In the genomic region with DNA sequence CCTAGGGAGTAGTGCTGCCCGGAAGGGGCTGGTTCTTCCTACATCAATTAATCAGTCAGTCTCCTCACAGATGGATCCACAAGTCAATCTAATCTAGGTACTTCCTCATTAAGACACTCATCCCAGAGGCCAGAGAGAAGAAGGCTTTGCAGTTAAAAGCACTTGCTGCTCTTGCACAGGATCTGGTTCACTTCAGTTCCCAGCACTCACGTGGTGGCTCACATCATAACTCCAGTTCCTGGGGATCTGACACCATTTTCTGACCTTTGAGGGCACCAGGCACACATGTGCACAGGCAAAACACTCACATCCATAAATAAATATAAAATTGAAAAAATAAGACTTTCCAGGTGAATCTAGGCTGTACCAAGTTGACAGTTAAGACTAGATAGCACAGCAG, we compare ENCODE assay signal across 17 mouse cellular contexts. TPM values are rescaled to one million over a fixed set of nuclear protein-coding genes. Genes with fewer than 3 reads are reported as not detected.
"Had no signal": no experiment of that assay in that cellular context is flagged by ENCODE, and none has a peak within 500 bp of the region (broad histone marks: within the 10 kb centered on the region; RNA-seq: fewer than 3 reads in every experiment).

No protein-coding gene starts in this region.

- H3K27ac ChIP-seq: neural tube, embryonic 13.5 days; neural tube, embryonic 15.5 days; stomach, embryonic 15.5 days; stomach, postnatal 0 days had no signal

- H3K4me3 ChIP-seq: neural tube, embryonic 13.5 days; neural tube, embryonic 15.5 days; stomach, embryonic 15.5 days had no signal

- H3K4me2 ChIP-seq: neural tube, embryonic 13.5 days; neural tube, embryonic 15.5 days; stomach, embryonic 15.5 days had no signal

- H3K9ac ChIP-seq: neural tube, embryonic 13.5 days; neural tube, embryonic 15.5 days; stomach, embryonic 15.5 days had no signal

- H3K27me3 ChIP-seq: neural tube, embryonic 15.5 days; stomach, embryonic 15.5 days had no signal

- H3K36me3 ChIP-seq: neural tube, embryonic 13.5 days; neural tube, embryonic 15.5 days; stomach, embryonic 15.5 days had no signal

- DNase-seq: retina, postnatal 1 day; right cerebral cortex, adult 18-20 months; right cerebral cortex, postnatal 14 days; right cerebral cortex, postnatal 25 days; right cerebral cortex, postnatal 4 days; spleen, adult 18-20 months; thymus, adult 18-20 months; thymus, adult 2 months; thymus, postnatal 14 days; thymus, postnatal 25 days; thymus, postnatal 36 days; thymus, postnatal 4 days had no signal

- H3K4me1 ChIP-seq: neural tube, embryonic 13.5 days; neural tube, embryonic 15.5 days; stomach, embryonic 15.5 days had no signal

- H3K9me3 ChIP-seq: neural tube, embryonic 13.5 days; neural tube, embryonic 15.5 days; stomach, embryonic 15.5 days had no signal

RNA-seq across cellular contexts. Expression of a gene that starts 27.7 kb away (rescaled TPM):
- total RNA-seq: neutrophil, adult 5-6 weeks had no signal
